Mouse (Mus musculus) v-Abl transformed pro-B cells (cell line): Measurements from ENCODE around the gene Kcnk12.

ENCODE experiments used
- in situ Hi-C, 2 experiments: fragments of 400-800 bp; cut with MboI; formaldehyde crosslinking; loops; one replicate each; pipeline ENCODE4 v1.15.1; 2025; ENCODE audit not compliant: unreplicated experiment in 2 of 2

Gene Kcnk12

GRCm38 (mm10) chr17:87797688-87798291 is at the start of gene Kcnk12:
Gene Kcnk12, minus strand, starts transcription at chr17:87797994.
- in situ Hi-C loops, result no loop called here

GRCm38 (mm10) chr17:87842156-87842555 is 44.4 kb upstream of the Kcnk12 start:
- in situ Hi-C loops, result no loop called here

- in situ Hi-C loops, result no loop called here
These were observed 42.3 kb upstream of the Kcnk12 start for GRCm38 (mm10) chr17:87840079-87840478.

- in situ Hi-C loops, result no loop called here
These were observed 37.1 kb upstream of the Kcnk12 start for GRCm38 (mm10) chr17:87834850-87835249.

- in situ Hi-C loops, result no loop called here
These were observed 29.1 kb upstream of the Kcnk12 start for GRCm38 (mm10) chr17:87826909-87827308.

- in situ Hi-C loops, result no loop called here
These were observed 28.3 kb upstream of the Kcnk12 start for GRCm38 (mm10) chr17:87826036-87826560.

GRCm38 (mm10) chr17:87825454-87826008 is 27.7 kb upstream of the Kcnk12 start:
- in situ Hi-C loops, result no loop called here

GRCm38 (mm10) chr17:87823031-87823430 is 25.2 kb upstream of the Kcnk12 start:
- in situ Hi-C loops, result no loop called here

GRCm38 (mm10) chr17:87809556-87809955 is 11.8 kb upstream of the Kcnk12 start:
- in situ Hi-C loops, result no loop called here

GRCm38 (mm10) chr17:87799948-87800340 is 2.1 kb upstream of the Kcnk12 start:
- in situ Hi-C loops, result no loop called here

GRCm38 (mm10) chr17:87799212-87799947 is 1.6 kb upstream of the Kcnk12 start:
- in situ Hi-C loops, result no loop called here

GRCm38 (mm10) chr17:87798423-87798941 is 688 bp upstream of the Kcnk12 start:
- in situ Hi-C loops, result no loop called here

GRCm38 (mm10) chr17:87796881-87797416 is 845 bp downstream of the Kcnk12 start:
- in situ Hi-C loops, result no loop called here

- in situ Hi-C loops, result no loop called here
These were observed 1.7 kb downstream of the Kcnk12 start for GRCm38 (mm10) chr17:87795927-87796714.

- in situ Hi-C loops, result no loop called here
These were observed 3.0 kb downstream of the Kcnk12 start for GRCm38 (mm10) chr17:87794801-87795200.

- in situ Hi-C loops, result no loop called here
These were observed 4.5 kb downstream of the Kcnk12 start for GRCm38 (mm10) chr17:87793331-87793730.

GRCm38 (mm10) chr17:87792623-87793315 is 5.0 kb downstream of the Kcnk12 start:
- in situ Hi-C loops, result no loop called here

GRCm38 (mm10) chr17:87791517-87792098 is 6.2 kb downstream of the Kcnk12 start:
- in situ Hi-C loops, result no loop called here

- in situ Hi-C loops, result no loop called here
These were observed 7.1 kb downstream of the Kcnk12 start for GRCm38 (mm10) chr17:87790661-87791060.
